Mouse (Mus musculus) cerebellum, adult 2 months (tissue): ENCODE measurements around the gene Zmym5. TPM values are rescaled to one million over a fixed set of nuclear protein-coding genes. Genes with fewer than 3 reads are reported as not detected.
"Not testable (repeated sequence)": the region's sequence is repeated elsewhere in the genome, so short reads cannot be mapped to it uniquely, and the experiment has no call there.

Source experiments
- DNase-seq, 2 experiments: peaks; one replicate each; pipeline ENCODE4 v3.0.0; 2021
- H3K27ac ChIP-seq: fragments of 200-500 bp; 2 replicates; pipeline ENCODE4 v1.5.1; 2012; ENCODE audit warnings: low read length, control low read depth, inconsistent platforms; ENCODE audit not compliant: insufficient read depth
- H3K27me3 ChIP-seq: fragments of 200-500 bp; 2 replicates; pipeline ENCODE4 v1.6.1; 2012; ENCODE audit warnings: inconsistent platforms, mild to moderate bottlenecking, low read length, moderate library complexity; ENCODE audit not compliant: control insufficient read depth, insufficient read depth
- H3K4me1 ChIP-seq: fragments of 200-500 bp; 2 replicates; pipeline ENCODE4 v1.6.1; 2011; ENCODE audit warnings: low read length; ENCODE audit not compliant: control insufficient read depth, insufficient read depth
- H3K4me3 ChIP-seq: fragments of 200-500 bp; replicated peaks from 2 replicates; pipeline ENCODE3; 2011; ENCODE audit warnings: mild to moderate bottlenecking, low read depth, low read length, control low read depth; ENCODE audit not compliant: insufficient read depth
- CTCF ChIP-seq: fragments of 200-500 bp; IDR thresholded peaks from 2 replicates; pipeline ENCODE4 v1.5.1; 2011; ENCODE audit warnings: low read depth, mild to moderate bottlenecking, control low read depth, low read length, moderate library complexity, borderline replicate concordance; ENCODE audit not compliant: insufficient read depth
- POLR2A ChIP-seq: fragments of 200-500 bp; IDR thresholded peaks from 2 replicates; pipeline ENCODE4 v1.6.1; 2011; ENCODE audit warnings: low read length, control low read depth, borderline replicate concordance; ENCODE audit not compliant: insufficient read depth
- WGBS: fragments of 180-500 bp; shearing (Covaris S2); methylation state at CpG from one replicate; pipeline ENCODE4 v1.1.7; 2018; 5-methylcytosine and 5-hydroxymethylcytosine counted together
- polyA plus RNA-seq: library from polyadenylated mRNA; depleted of rRNA; stranded (reverse); fragments of >200 nt; gene quantifications from 2 replicates; pipeline ENCODE4 v1.2.3, GENCODE M21; 2012; rRNA removed

Gene Zmym5
- polyA plus RNA-seq, 1 experiment: 30.0 TPM

DNA sequence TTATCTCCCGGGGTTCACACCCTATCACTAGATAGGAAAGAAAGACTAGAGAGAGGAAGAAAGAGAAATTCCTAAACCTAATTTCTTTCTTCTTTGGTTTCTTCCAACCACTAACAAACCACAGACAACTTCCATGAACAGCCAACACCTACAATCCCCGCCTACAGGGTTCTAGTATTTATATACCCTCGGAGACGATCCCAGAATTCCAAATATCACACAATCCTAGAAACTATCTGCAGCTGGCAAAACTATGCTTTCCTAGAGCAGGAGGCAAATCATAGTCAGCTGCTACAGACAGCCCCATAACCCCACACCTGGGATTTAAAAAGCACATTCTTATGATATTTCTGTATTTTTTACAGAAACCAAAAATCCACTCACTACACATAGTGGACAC is 36.1 kb downstream of the Zmym5 start:
- WGBS: 49% methylated on average over 4 of the region's 4 CpGs
- H3K4me3 ChIP-seq: no peak overlapping the region

DNA sequence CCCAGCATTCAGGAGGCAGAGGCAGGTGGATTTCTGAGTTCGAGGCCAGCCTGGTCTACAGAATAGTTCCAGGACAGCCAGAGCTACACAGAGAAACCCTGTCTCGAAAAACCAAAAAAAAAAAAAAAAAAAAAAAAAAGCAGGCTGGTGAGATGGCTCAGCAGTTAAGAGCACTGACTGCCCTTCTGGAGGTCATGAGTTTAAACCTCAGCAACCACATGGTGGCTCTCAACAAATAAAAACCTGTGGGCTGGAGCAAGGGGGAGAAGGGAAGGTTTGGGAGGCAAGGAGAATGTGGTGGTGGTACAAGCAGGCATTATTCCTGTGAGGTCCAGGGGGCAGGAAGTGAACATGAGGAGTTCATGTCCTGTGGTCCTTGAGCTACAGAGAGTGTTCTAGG is 45.1 kb downstream of the Zmym5 start:
- not testable (repeated sequence) for DNase-seq, H3K27me3 ChIP-seq, H3K4me3 ChIP-seq, H3K27ac ChIP-seq, H3K4me1 ChIP-seq
- WGBS: 73% methylated on average over 2 of the region's 2 CpGs

More for the DNA sequence above, 36.1 kb downstream of the Zmym5 start:
- H3K27me3 ChIP-seq: no peaks in the 10 kb centered on the region
- no peaks in the 10 kb centered on the region for H3K4me1 ChIP-seq
- H3K27ac ChIP-seq: no peak overlapping the region
- no peak for DNase-seq
- TF ChIP-seq CTCF (no peak), POLR2A (no peak)

DNA sequence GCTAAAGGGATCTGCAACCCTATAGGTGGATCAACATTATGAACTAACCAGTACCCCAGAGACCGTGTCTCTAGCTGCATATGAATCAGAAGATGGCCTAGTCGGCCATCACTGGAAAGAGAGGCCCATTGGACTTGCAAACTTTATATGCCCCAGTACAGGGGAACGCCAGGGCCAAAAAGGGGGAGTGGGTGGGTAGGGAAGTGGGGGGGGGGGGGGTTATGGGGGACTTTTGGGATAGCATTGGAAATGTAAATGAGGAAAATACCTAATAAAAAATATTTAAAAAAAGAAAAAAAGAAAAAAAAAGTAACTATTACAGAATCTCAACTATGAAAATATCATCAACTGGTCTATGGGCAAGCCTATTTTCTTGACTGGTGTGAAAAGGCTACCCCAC is 46.4 kb downstream of the Zmym5 start:
- DNase-seq, H3K27ac ChIP-seq, H3K4me1 ChIP-seq, H3K4me3 ChIP-seq, H3K27me3 ChIP-seq: not testable (repeated sequence)
- 90% methylated on average over 3 of the region's 3 CpGs for WGBS

DNA sequence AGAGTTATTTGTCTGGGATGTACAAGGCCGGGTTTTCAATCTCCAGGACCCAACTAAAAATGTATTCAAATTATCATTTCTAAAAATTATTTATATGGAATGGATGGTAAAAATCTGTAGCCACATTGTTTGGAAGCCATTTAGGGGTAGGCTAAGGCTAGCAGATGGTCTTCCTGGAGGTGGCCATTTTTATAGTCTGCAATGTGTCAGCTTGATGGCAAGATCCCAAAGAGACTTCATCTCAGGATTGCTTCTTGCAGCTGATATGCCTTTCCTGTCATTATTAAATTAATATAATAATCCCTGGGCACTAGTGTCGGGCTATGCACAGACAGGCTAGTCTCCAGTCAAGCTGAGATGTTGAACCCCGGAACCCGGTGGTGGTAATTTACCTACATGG is 60.2 kb downstream of the Zmym5 start:
- no peak for TF ChIP-seq CTCF
- no peak for TF ChIP-seq POLR2A
- Histone ChIP-seq H3K4me3 (no peak overlapping the region), H3K27me3 (no peaks in the 10 kb centered on the region), H3K27ac (no peak overlapping the region), H3K4me1 (peaks cover 6% of the 10 kb centered on the region; the same call in 1 of the 2 replicates)
- WGBS: 30% methylated on average over 4 of the region's 4 CpGs
- DNase-seq: peak; percentile 20 to 71

Other genes starting within 250 kb of the Zmym5 start
- 3.2 and 4.1 TPM in 2 replicates for gene Cenpj, start 236.3 kb downstream of the Zmym5 start, polyA plus RNA-seq
- 10.2 and 10.9 TPM in 2 replicates for gene Parp4, start 236.1 kb downstream of the Zmym5 start, polyA plus RNA-seq
- 37.7 and 38.5 TPM in 2 replicates for gene Mphosph8, start 143.5 kb downstream of the Zmym5 start, polyA plus RNA-seq
- 30.8 and 31.5 TPM in 2 replicates for gene Pspc1, start 33.4 kb downstream of the Zmym5 start, polyA plus RNA-seq
- gene Zmym2, start 74.9 kb upstream of the Zmym5 start, polyA plus RNA-seq: 41.5 and 44.3 TPM in 2 replicates
- 0.08 TPM in 1 of 2 replicates, not detected in the other for gene Gja3, start 246.4 kb upstream of the Zmym5 start, polyA plus RNA-seq